ENCODE assay signal across 9 mouse cellular contexts in the genomic region with DNA sequence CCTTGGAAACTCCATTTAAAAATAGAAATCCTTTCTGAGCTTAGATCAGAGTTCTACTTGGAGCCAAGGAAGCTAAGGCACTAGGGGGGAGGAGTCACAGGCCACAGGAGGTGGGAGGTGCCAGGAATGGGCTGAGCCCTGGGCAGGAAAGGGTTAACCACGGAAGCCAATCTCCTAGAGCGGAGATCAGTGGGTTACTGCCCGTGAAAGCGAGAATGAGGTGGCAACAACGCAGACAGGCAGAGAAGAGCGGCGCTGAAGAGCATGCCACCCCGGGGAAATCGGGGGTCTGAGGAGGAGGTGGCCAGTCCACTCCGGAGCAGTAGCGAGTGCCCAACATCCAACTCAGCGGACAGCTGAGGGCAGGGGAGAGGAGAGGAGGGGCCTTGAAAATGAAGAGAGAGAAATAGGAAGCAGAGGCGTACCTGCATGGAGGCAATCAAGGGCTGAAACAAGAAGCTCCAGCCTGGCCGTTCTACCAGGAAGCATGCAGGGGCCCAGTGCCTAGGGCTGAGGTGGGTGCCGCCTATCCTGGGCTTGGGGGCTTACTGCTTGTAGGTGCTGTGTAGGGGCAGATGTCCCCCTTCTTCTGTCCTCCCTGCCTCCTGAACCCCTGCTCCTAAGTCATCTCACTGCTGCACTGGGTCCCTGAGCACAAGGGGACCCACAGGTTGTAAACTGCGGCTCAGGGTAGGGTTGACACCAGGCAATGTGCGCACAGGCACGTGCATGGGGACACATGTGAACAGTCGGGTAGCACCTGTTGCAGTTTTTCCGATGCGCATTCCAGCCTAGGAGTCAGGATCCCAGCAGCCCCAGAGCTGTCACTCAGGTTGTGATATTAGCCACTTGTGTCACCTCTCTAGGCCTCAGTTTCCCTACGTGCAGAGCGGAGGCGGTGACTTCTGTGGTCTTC. TPM values are rescaled to one million over a fixed set of nuclear protein-coding genes. Genes with fewer than 3 reads are reported as not detected.
DNase-seq lines count a peak whose midpoint lies in the region; ATAC-seq and TF ChIP-seq lines count a peak whose summit lies in the region.
"Had no signal": no experiment of that assay in that cellular context is flagged by ENCODE, and none has a peak within 500 bp of the region (broad histone marks: within the 10 kb centered on the region; RNA-seq: fewer than 3 reads in every experiment).

No protein-coding gene starts in this region.

- DNase-seq in thymus, postnatal 14 days: peak; percentile 53
- DNase-seq in thymus, postnatal 25 days: no peak
- no peak for DNase-seq in forebrain, postnatal 0 days
- DNase-seq in retina, postnatal 1 day: peak; percentile 65
- no peak for DNase-seq in urinary bladder, adult 18-20 months (ENCODE audit: low spot score in 2 of 2)
- no peak for DNase-seq in adrenal gland, adult 18-20 months (ENCODE audit: low spot score in 2 of 2)
- no peak for DNase-seq in right cerebral cortex, adult 18-20 months

- peak overlapping the region; percentile 40 for H3K4me2 ChIP-seq in forebrain, postnatal 0 days (ENCODE audit: low read depth)
- peak overlapping the region; percentile 56 for H3K4me2 ChIP-seq in limb, embryonic 12.5 days

- H3K36me3 ChIP-seq in forebrain, postnatal 0 days (ENCODE audit: insufficient read depth): no peaks in the 10 kb centered on the region
- peaks cover 14% of the 10 kb centered on the region for H3K36me3 ChIP-seq in limb, embryonic 12.5 days

- H3K4me3 ChIP-seq in forebrain, postnatal 0 days (ENCODE audit: low read depth, low read length): 0 out of 2 replicates have a peak overlapping the region, but pooled peaks have one; percentile 7
- peak overlapping the region; percentile 34 for H3K4me3 ChIP-seq in limb, embryonic 12.5 days (replicated peaks)
- H3K4me3 ChIP-seq: erythroblast, embryonic 14.5 days had no signal

- 22% methylated on average over 24 of the region's 24 CpGs for WGBS in forebrain, postnatal 0 days
- WGBS in limb, embryonic 12.5 days: 20% methylated on average over 24 of the region's 24 CpGs

- no peak for ATAC-seq in forebrain, postnatal 0 days
- ATAC-seq in limb, embryonic 12.5 days (ENCODE audit: insufficient number of reproducible peaks, insufficient read depth, low FRiP score, low TSS enrichment, low read depth): no peak

- H3K9me3 ChIP-seq in forebrain, postnatal 0 days (ENCODE audit: low read length): no peaks in the 10 kb centered on the region
- H3K9me3 ChIP-seq in limb, embryonic 12.5 days: no peaks in the 10 kb centered on the region

- H3K4me1 ChIP-seq in forebrain, postnatal 0 days (ENCODE audit: insufficient read depth): peaks cover 7% of the 10 kb centered on the region; the same call in 1 of the 2 replicates
- H3K4me1 ChIP-seq in limb, embryonic 12.5 days (replicated peaks): peaks cover 52% of the 10 kb centered on the region

- no peak for TF ChIP-seq CTCF in forebrain, postnatal 0 days (IDR thresholded peaks at IDR 0.05; ENCODE audit: low read depth)

- H3K27ac ChIP-seq in forebrain, postnatal 0 days (ENCODE audit: low read depth, low read length): no peak overlapping the region
- no peak overlapping the region for H3K27ac ChIP-seq in limb, embryonic 12.5 days

- peaks cover 21% of the 10 kb centered on the region for H3K27me3 ChIP-seq in forebrain, postnatal 0 days (ENCODE audit: insufficient read depth, low read length)
- H3K27me3 ChIP-seq in limb, embryonic 12.5 days: peaks cover 36% of the 10 kb centered on the region

- H3K9ac ChIP-seq in forebrain, postnatal 0 days: no peak overlapping the region
- H3K9ac ChIP-seq in limb, embryonic 12.5 days (replicated peaks): 0 out of 2 replicates have a peak overlapping the region, but pooled peaks have one; percentile 27

RNA-seq across cellular contexts. Expression of a gene that starts 0.9 kb away (rescaled TPM):
- 0.62 TPM in 1 of 2 replicates, not detected in the other for total RNA-seq in forebrain, postnatal 0 days (2014; rRNA removed)
- polyA plus RNA-seq in forebrain, postnatal 0 days (2015; fragmentation: Nextera tagmentation; extraction: Ambion mirVana): 0.12 and 0.20 TPM in 2 replicates
- polyA plus RNA-seq in limb, embryonic 12.5 days (2016; fragmentation: Nextera tagmentation; extraction: Ambion mirVana): 0.18 TPM in 1 of 2 replicates, not detected in the other
- total RNA-seq in adrenal gland, adult 18-20 months (2021): under 1 TPM in 1 of 2 experiments, not detected in 1; 0.27 TPM
- polyA plus RNA-seq: erythroblast, embryonic 14.5 days had no signal

RNA-seq across cellular contexts. Expression of a gene that starts 12.5 kb away (rescaled TPM):
- 198 and 209 TPM in 2 replicates for total RNA-seq in forebrain, postnatal 0 days (2014; rRNA removed)
- 224 and 248 TPM in 2 replicates for polyA plus RNA-seq in forebrain, postnatal 0 days (2015; fragmentation: Nextera tagmentation; extraction: Ambion mirVana)
- 677 and 728 TPM in 2 replicates for polyA plus RNA-seq in limb, embryonic 12.5 days (2016; fragmentation: Nextera tagmentation; extraction: Ambion mirVana)
- 100 to 1,000 TPM in 1 of 2 experiments, 10 to 100 TPM in 1; 86.2 to 101 TPM for total RNA-seq in adrenal gland, adult 18-20 months (2021)

RNA-seq across cellular contexts. Expression of a gene that starts 21.9 kb away (rescaled TPM):
- total RNA-seq in forebrain, postnatal 0 days (2014; rRNA removed): 43.3 and 50.5 TPM in 2 replicates
- 41.2 and 45.8 TPM in 2 replicates for polyA plus RNA-seq in forebrain, postnatal 0 days (2015; fragmentation: Nextera tagmentation; extraction: Ambion mirVana)
- polyA plus RNA-seq in limb, embryonic 12.5 days (2016; fragmentation: Nextera tagmentation; extraction: Ambion mirVana): 63.7 and 67.1 TPM in 2 replicates
- 10 to 100 TPM; 23.9 to 26.5 TPM for total RNA-seq in adrenal gland, adult 18-20 months (2021)

RNA-seq across cellular contexts. Expression of a gene that starts 34.2 kb away (rescaled TPM):
- total RNA-seq in forebrain, postnatal 0 days (2014; rRNA removed): 213 and 218 TPM in 2 replicates
- 179 and 191 TPM in 2 replicates for polyA plus RNA-seq in forebrain, postnatal 0 days (2015; fragmentation: Nextera tagmentation; extraction: Ambion mirVana)
- 232 and 241 TPM in 2 replicates for polyA plus RNA-seq in limb, embryonic 12.5 days (2016; fragmentation: Nextera tagmentation; extraction: Ambion mirVana)
- total RNA-seq in adrenal gland, adult 18-20 months (2021): 100 to 1,000 TPM; 136 to 139 TPM

Comparison
In these comparisons a context has a peak if more than half of its experiments do, and no peak if none do; other contexts are left out.
1. DNase-seq: peak in thymus, postnatal 14 days (single experiment) and retina, postnatal 1 day (single experiment); none in thymus, postnatal 25 days (single experiment), forebrain, postnatal 0 days (single experiment), urinary bladder, adult 18-20 months (0 of 2), adrenal gland, adult 18-20 months (0 of 2) and right cerebral cortex, adult 18-20 months (single experiment).